Mouse (Mus musculus) adrenal gland, postnatal 0 days (tissue): ENCODE results near the gene Olfr30. TPM values are rescaled to one million over a fixed set of nuclear protein-coding genes. Genes with fewer than 3 reads are reported as not detected.

Source experiments
- polyA plus RNA-seq: library from polyadenylated mRNA; unstranded; fragments of >200 nt; fragmentation: Nextera tagmentation; extraction: Ambion mirVana; gene quantifications from 2 replicates; pipeline ENCODE4 v1.2.1, GENCODE M21; 2015

Gene Olfr30
- polyA plus RNA-seq, result not detected in 2 replicates

DNA sequence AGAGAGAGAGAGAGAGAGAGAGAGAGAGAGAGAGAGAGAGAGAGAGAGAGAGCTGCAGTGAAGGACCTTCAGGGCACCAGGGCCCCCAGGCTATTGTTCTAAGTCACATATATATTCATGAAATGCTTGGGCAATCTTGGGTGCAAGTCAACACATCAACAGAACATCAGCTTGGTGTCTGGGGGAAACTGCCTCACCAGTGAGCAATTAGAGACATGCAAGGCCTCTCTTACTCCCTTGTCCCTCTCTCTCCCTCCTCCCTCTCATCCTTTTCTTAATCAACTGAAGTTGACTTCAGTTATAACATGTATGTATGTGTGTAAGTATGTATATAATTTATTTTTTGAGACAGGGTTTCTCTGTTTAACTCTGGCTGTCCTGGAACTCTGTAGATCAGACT lies at the start of gene Olfr30:
TSS of gene Olfr30 (minus strand) at position 101 of the 400 bp plus-strand sequence.

GRCm38 (mm10) chr11:58502472-58502871 lies 40.4 kb upstream of the Olfr30 start, which contains the start of gene Olfr331:
TSS of gene Olfr331 (minus strand) at chr11:58502572.

GRCm38 (mm10) chr11:58492455-58492854 lies 30.4 kb upstream of the Olfr30 start, which contains the start of gene Olfr332:
TSS of gene Olfr332 (minus strand) at chr11:58492555.

GRCm38 (mm10) chr11:58452759-58453158 lies 9.3 kb downstream of the Olfr30 start, which contains the start of gene Lypd9:
TSS of gene Lypd9 (minus strand) at chr11:58452923.

DNA sequence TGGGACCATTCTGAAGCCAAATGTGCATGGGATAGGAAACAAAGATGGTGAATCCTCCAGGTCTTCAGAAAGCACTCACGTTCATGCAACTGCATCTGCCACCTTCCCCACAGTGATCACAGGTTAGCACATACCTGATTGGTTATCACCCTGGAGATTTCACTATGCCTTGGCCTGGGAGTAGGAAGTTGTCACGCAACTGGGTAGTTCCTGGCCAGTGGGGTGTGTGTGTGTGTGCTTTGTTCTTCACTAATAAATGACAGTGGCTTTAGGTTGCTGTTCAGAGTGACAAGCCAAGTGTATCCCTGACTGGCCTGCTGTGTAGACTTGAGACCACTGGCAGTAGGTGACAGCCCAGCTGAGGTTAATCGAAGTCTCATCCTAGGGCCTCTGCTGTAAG lies 29.8 kb downstream of the Olfr30 start, which contains the start of gene Gm12253:
TSS of gene Gm12253 (plus strand) at position 301 of the 400 bp plus-strand sequence.

GRCm38 (mm10) chr11:58420815-58421214 lies 41.3 kb downstream of the Olfr30 start, which contains the start of gene 1810065E05Rik:
TSS of gene 1810065E05Rik (plus strand) at chr11:58421111.

Other genes starting within 250 kb of the Olfr30 start
- 0.14 and 0.50 TPM in 2 replicates for gene 4930438A08Rik, start 187.5 kb downstream of the Olfr30 start, polyA plus RNA-seq
- gene Zfp692, start 155.2 kb downstream of the Olfr30 start, polyA plus RNA-seq, result 6.3 and 10.3 TPM in 2 replicates
- 56.5 and 56.9 TPM in 2 replicates for gene Zfp672, start 131.9 kb downstream of the Olfr30 start, polyA plus RNA-seq
- 28.2 and 38.7 TPM in 2 replicates for gene Sh3bp5l, start 131.5 kb downstream of the Olfr30 start, polyA plus RNA-seq
- 0.40 and 6.4 TPM in 2 replicates for gene Lypd8, start 83.2 kb downstream of the Olfr30 start, polyA plus RNA-seq
- not detected in 2 replicates for gene 1810065E05Rik, start 41.2 kb downstream of the Olfr30 start, polyA plus RNA-seq
- not detected in 2 replicates for gene Gm12253, start 29.7 kb downstream of the Olfr30 start, polyA plus RNA-seq
- gene Lypd9, start 9.3 kb downstream of the Olfr30 start, polyA plus RNA-seq, result not detected in 2 replicates
- not detected in 2 replicates for gene Olfr332, start 30.3 kb upstream of the Olfr30 start, polyA plus RNA-seq
- not detected in 2 replicates for gene Olfr331, start 40.3 kb upstream of the Olfr30 start, polyA plus RNA-seq
- gene Olfr330, start 72.6 kb upstream of the Olfr30 start, polyA plus RNA-seq, result 1.7 and 4.9 TPM in 2 replicates
- 0.28 and 2.0 TPM in 2 replicates for gene Olfr329-ps, start 84.2 kb upstream of the Olfr30 start, polyA plus RNA-seq
- gene Olfr328, start 93.4 kb upstream of the Olfr30 start, polyA plus RNA-seq, result 0.24 and 0.77 TPM in 2 replicates
- gene Olfr224, start 108.3 kb upstream of the Olfr30 start, polyA plus RNA-seq, result 0.25 TPM in 1 of 2 replicates, not detected in the other
- 0.20 TPM in 1 of 2 replicates, not detected in the other for gene Olfr325, start 115.5 kb upstream of the Olfr30 start, polyA plus RNA-seq
- not detected in 2 replicates for gene Olfr324, start 132.8 kb upstream of the Olfr30 start, polyA plus RNA-seq
- gene 2210407C18Rik, start 153.8 kb upstream of the Olfr30 start, polyA plus RNA-seq, result 2.0 TPM in 1 of 2 replicates, not detected in the other
- not detected in 2 replicates for gene Olfr323, start 168.2 kb upstream of the Olfr30 start, polyA plus RNA-seq
- 0.20 and 1.0 TPM in 2 replicates for gene Trim58, start 178.2 kb upstream of the Olfr30 start, polyA plus RNA-seq
- not detected in 2 replicates for gene Olfr322, start 196.5 kb upstream of the Olfr30 start, polyA plus RNA-seq
- gene Olfr320, start 218.8 kb upstream of the Olfr30 start, polyA plus RNA-seq, result not detected in 2 replicates
- not detected in 2 replicates for gene Olfr319, start 236.9 kb upstream of the Olfr30 start, polyA plus RNA-seq